Mouse (Mus musculus) skeletal muscle tissue, adult 2 months (tissue): Measurements from ENCODE around the gene Ccdc151.

Experiments
- DNase-seq: peaks from one replicate; pipeline ENCODE4 v3.0.0-alpha.2; 2012; ENCODE audit warnings: low read depth, low spot score

The Ccdc151 gene

GRCm38 (mm10) chr9:21996178-21996867 lies 6.1 kb downstream of the Ccdc151 start:
- DNase-seq: no peak

DNA sequence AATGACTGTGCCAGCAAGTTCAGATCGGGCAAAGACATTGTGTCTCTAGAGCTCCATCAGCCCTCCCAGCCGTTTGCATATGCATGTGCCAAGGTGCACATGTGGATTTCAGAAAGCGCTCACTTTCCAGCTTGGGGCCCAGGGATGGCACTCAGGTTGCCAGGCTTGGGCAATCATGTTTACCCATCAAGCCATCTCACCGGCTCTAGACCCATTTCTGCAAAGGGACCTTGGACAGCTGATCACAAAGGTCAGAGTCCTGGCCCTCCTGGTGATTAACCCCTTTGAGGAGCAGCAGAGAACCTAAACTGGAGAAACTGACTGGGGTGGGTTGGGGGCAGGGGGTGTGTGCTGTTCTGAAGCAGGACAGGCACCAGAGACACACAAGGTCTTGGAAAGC lies 10.2 kb downstream of the Ccdc151 start:
- DNase-seq: no peak

DNA sequence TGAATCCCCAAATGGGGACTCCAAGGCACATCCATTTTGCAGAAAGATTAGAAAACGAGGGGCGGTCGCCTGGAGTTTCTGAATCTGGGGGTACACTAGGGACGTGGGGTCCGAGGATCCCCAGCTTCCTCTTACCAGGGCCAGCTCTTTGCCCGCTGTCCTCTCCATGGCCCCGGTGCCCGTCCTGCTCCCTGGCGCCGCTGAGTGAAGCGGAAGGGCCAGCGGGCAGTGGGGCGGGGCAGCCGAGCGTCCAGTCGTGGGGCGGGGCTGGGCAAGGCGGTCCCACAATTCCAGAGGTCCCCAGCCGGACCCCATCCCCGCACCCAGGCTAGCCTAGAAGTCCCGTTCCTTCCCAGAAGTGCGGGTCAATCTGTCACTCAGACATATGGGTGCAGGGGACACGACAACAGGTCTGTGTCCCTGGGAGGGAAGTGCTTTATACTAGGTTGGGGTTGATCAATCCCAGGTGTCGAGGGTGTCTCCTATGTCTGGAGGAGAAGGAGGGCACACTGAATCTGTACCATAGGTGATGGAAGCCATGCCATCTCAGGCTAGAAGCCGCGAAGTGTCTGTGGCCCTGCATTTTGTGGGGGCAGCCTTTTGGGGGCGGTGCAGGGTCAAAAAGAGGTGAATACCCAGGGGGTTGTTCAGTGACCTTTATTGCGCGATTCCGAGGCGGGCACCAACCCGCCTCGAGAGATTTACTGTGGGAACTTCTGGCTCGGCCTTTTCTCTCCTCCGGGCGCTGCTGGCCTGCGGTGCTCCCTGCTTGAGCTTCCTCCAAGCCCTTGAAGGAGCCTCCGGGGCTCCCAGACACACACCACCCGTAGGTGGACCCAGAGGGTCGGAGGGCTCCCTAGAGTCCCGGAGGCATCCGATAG lies 13.0 kb downstream of the Ccdc151 start, which contains the start of gene Rgl3:
Rgl3 (minus strand) TSS at position 217 of the 881 bp plus-strand sequence.
- DNase-seq: no peak

DNA sequence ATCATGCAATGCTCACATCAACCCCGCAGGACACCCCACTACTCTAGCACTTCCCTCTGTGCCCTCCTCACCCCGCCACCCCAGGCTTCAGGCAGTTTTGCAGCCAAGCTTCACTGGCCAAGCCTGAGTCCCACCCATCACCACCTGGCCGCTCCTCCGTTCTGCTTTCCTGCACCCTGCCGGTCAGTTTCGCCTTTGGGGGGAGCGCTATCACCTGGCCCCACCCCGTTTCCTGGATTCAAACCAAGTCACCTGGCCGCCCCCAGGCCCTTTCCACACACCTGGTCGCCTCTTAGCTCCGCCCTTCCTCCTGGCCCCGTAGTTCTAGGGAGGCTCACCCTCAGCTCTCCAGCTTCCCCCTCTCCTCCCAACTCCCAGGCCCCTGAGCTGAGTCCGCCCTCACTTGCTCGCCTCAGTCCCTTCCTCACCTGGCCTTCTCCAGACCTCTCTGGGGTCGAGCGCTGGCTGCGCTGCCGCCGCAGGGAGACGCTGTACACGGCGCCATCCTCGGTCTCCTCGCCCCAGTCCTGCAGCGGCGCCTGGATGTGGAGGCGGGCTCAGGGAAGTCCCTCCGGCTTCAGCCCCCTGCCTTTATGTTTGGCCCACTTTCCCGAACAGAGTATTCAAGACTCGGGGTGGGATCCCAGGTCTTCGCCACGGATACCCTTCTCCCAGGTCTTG lies 13.9 kb downstream of the Ccdc151 start:
- no peak for DNase-seq

- DNase-seq: no peak
Measured at GRCm38 (mm10) chr9:21987592-21988342, 14.7 kb downstream of the Ccdc151 start.

- no peak for DNase-seq
Measured at GRCm38 (mm10) chr9:21983911-21984310, 18.5 kb downstream of the Ccdc151 start.

DNA sequence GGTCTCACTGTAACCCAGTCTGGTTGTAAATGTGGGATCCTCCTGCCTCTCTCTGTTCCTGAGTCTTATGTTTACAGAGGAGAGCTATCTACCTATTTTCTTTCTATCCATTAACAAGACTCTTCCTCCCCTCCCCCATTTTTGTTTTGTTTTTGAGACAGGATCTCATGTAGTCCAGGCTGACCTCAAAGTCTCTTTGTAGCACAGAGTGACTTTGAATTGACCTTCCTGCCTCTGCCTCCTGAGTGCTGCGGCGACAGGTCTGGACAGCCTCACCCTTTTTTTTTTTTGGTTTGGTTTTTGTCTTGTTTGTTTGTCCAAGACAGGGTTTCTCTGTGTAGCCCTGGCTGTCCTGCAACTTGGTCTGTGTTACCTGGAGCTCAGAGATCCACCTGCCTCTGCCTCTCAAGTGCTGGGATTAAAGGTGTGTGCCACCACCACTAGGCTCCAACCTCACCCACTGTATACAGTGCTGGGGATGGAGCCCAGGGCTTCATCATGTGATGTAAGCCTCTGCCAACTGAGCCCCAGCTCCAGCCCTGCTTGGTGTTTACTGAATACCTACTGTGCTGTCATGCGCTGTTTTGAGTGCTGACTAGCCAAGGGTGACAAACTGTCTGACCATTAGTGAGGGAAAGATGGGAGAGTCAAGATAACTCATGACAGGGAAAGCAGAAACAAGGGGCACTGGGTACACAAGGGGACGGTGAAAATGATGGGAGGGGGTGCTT lies 23.9 kb downstream of the Ccdc151 start:
- DNase-seq: no peak

DNA sequence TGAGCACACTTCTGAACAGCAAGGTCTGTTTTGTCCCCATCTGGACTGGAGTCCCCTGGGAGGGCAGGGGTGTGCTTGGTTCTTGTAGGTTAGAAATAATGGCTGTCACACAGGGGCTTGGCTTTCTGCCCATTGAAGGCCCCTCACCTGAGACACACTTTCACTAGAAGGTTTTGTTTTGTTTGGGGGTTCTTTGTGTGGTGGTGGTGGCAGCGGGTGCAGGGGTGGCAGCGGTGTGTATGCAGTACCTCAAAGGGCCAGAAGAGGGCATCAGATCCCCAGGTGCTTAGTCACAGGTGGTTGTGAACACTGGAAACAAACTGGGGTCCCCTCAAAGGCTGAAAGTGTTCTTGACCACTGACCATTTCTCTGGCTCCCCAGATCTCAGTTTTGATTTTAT lies 24.5 kb downstream of the Ccdc151 start:
- no peak for DNase-seq

GRCm38 (mm10) chr9:21977331-21977730 lies 25.1 kb downstream of the Ccdc151 start:
- DNase-seq: no peak

DNA sequence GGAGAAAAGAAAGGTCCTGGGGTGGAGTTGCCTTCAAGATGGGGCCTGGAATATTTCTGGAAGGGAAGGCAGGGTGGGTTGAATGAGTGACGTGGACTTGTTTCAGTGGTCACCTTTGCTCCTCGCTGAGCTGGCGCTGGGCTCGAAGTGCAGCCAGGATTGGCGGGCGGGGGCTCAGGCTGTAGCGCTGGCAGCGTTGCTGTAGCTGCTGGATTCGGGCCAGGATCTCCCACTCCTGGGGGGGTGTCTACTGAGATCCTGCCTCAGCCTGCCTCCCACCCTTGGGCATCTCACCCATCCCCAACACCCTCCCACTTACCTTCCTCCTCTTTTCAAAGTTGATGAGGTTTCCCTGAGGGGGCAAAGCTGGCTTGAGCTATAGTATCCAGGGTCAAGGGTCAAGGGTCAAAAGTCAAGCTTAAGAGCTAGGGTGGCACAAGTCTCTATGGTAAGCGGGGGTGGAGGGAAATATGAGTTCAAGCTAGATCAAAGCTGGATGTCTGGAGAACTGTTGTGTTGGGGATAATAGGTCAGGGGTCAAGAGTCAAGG lies 25.7 kb downstream of the Ccdc151 start:
- no peak for DNase-seq

DNA sequence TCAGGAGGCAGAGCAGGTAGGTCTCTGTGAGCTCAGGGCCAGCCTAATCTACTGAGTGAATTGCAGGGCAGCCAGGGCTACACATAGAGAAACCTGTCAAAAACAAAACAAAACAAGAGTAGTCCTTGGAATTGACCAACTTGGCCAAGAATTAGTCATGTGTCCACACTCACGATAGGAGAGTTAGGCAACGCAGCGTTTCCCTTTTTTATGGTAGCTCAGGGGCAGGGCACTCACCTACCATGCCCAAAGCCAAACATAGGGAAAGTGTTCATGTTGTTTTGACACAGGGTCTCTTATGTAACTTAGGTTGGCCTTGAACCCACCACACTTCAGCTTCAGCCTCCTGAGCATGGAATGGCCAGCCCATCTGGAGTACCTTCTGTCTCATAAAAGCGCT lies 33.1 kb downstream of the Ccdc151 start:
- DNase-seq: no peak

DNA sequence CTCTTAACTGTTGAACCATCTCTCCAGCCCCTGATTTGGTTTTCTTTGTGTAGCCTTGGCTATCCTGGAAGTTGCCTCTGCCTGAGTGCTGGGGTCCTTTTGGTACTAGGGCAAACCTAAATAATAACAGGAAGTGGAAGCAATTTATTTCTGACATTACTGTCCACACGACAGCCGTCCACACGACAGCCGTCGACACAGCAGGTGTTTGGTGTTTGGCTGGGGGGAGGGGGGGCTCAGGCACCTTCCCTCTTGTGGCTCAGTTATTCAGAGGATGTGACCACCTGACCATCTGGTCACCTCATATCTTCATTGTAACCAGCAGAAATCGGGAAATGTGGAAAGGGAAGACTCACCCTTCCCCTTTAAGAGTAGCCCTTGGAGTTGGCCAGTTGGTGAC lies 33.6 kb downstream of the Ccdc151 start:
- no peak for DNase-seq

GRCm38 (mm10) chr9:21963417-21963816 lies 39.0 kb downstream of the Ccdc151 start, which contains the start of gene Epor:
Gene Epor (minus strand): TSS chr9:21963506.
- peak; percentile 38 for DNase-seq

GRCm38 (mm10) chr9:21962416-21963059 lies 39.9 kb downstream of the Ccdc151 start:
- peak; percentile 18 for DNase-seq

DNA sequence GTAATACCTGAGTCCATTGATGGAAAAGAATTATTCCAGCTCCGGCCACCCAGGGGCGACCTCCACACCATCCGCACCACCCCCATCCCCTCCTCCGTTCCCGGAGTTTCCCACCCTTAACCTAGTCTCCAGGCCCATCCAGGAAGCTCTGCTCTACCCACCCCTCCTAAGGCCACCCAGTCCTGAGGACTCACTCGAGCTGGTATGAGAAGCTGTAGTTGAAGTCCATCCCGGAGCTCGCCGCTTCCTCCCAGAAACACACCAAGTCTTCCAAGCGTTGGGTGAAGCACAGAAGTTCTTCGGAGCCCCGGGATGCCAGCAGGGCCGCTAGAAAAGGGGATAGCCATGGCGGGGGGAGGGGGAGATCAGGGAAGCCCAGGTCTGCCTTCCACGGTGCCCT lies 40.4 kb downstream of the Ccdc151 start:
- no peak for DNase-seq

GRCm38 (mm10) chr9:21961366-21961980 lies 41.0 kb downstream of the Ccdc151 start:
- DNase-seq: no peak

DNA sequence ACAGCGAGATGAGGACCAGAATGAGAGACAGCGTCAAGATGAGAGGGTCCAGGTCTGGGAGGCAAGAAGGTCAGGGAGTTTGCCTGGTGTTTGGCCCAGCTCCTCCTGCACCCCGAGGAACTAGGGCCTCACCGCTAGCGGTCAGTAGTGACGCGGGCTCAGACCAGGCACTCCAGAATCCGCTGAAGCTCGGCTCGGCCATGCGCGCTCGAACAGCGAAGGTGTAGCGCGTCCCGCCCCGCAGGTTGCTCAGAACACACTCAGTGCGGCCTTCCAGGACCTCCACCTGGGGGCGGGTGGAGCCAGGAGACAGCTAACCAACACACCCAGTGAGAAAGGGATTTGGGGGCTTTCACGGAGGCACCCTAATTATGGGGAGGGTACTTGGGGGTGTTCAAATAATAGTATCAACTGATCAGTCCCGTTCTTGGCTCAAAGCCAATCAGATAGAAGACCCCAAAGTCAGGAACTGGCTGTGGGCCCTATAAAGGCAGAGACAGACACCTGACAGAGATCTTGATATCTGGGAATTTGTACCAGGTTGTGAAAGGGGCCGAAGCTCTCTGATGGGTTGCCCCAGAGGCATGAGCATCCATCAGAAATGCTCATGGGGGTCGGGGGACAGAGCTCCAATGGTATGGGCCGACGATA lies 41.8 kb downstream of the Ccdc151 start:
- DNase-seq: no peak

- DNase-seq: no peak
Measured at GRCm38 (mm10) chr9:21960135-21960534, 42.3 kb downstream of the Ccdc151 start.

DNA sequence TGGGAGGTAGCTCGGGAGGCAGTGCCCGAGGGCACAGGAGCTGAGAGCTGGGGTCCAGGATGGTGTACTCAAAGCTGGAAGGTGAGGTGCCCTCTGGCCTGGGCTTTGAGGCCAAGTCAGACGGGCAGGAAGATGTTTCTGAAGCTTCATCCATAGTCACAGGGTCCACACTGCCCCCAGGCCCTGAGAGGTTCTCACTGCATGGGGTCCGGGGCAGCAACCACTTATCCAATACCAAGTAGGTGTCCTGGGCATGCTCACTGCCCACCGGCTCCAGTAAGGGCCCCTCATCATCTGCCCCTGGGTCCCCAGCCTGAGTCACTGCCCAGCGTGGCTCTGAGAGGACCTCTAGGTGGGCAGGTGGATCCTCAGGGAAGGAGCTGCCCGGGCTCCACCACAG lies 43.2 kb downstream of the Ccdc151 start:
- DNase-seq: no peak
